Mouse (Mus musculus): ENCODE results near the gene Kcne4.

DNA sequence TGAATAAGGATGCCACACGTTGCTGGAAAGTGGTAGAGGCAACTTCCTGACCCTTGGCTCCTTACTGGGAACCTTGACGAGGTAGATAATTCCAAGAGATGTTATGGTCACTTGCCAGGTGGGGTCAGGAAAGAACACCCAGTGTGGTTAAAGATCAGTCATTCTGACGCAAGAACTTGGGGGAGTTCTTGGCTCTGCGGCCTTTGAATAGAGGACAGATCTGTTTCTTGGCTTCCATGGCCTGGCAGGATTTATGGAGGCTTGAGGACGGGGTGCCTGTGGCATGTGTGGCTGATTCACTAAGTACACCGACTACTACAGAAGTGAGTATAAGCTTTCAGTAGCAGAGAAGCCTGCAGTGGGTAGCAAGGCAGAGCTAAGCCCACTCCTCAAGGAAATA is 47.8 kb downstream of the Kcne4 start:
- TF ChIP-seq CTCF (IDR thresholded peaks at IDR 0.05; ENCODE audit: low read depth): no peak
- no peak for TF ChIP-seq EP300 (IDR thresholded peaks at IDR 0.05; ENCODE audit: low read depth)

All from liver, embryonic 14.5 days (tissue).